42 mouse cellular contexts compared by ENCODE assay signal in genomic region chr6:120095096-120095495, GRCm38 (mm10). TPM values are rescaled to one million over a fixed set of nuclear protein-coding genes. Genes with fewer than 3 reads are reported as not detected.
"Had no signal": no experiment of that assay in that cellular context is flagged by ENCODE, and none has a peak within 500 bp of the region (broad histone marks: within the 10 kb centered on the region; RNA-seq: fewer than 3 reads in every experiment).

No protein-coding gene starts in this region.

- H3K4me1 ChIP-seq: heart, embryonic 15.5 days; hindbrain, embryonic 12.5 days; hindbrain, embryonic 15.5 days; intestine, embryonic 15.5 days; kidney, embryonic 15.5 days had no signal

- H3K27ac ChIP-seq: heart, embryonic 13.5 days; heart, embryonic 15.5 days; hindbrain, embryonic 10.5 days; hindbrain, embryonic 12.5 days; hindbrain, embryonic 13.5 days; hindbrain, embryonic 14.5 days; hindbrain, embryonic 15.5 days; hindbrain, postnatal 0 days; intestine, embryonic 15.5 days; kidney, embryonic 15.5 days; kidney, postnatal 0 days; layer of hippocampus, adult 2 months; left cerebral cortex, adult 2 months had no signal

- H3K9me3 ChIP-seq: heart, embryonic 12.5 days; heart, embryonic 13.5 days; heart, embryonic 15.5 days; hindbrain, embryonic 10.5 days; hindbrain, embryonic 12.5 days; hindbrain, embryonic 13.5 days; hindbrain, embryonic 15.5 days; intestine, embryonic 15.5 days; kidney, embryonic 15.5 days had no signal

- H3K27me3 ChIP-seq: heart, embryonic 12.5 days; heart, embryonic 13.5 days; heart, embryonic 15.5 days; hindbrain, embryonic 12.5 days; hindbrain, embryonic 13.5 days; hindbrain, embryonic 15.5 days; intestine, embryonic 15.5 days; kidney, embryonic 15.5 days had no signal

- H3K36me3 ChIP-seq: heart, embryonic 12.5 days; heart, embryonic 13.5 days; heart, embryonic 15.5 days; hindbrain, embryonic 10.5 days; hindbrain, embryonic 12.5 days; hindbrain, embryonic 13.5 days; hindbrain, embryonic 15.5 days; intestine, embryonic 15.5 days; kidney, embryonic 15.5 days had no signal

- H3K9ac ChIP-seq: heart, embryonic 12.5 days; heart, embryonic 13.5 days; heart, embryonic 15.5 days; hindbrain, embryonic 12.5 days; hindbrain, embryonic 13.5 days; hindbrain, embryonic 14.5 days; hindbrain, embryonic 15.5 days; intestine, embryonic 15.5 days; kidney, embryonic 15.5 days had no signal

- H3K4me2 ChIP-seq: heart, embryonic 11.5 days; heart, embryonic 12.5 days; heart, embryonic 13.5 days; heart, embryonic 15.5 days; hindbrain, embryonic 12.5 days; hindbrain, embryonic 13.5 days; hindbrain, embryonic 14.5 days; hindbrain, embryonic 15.5 days; intestine, embryonic 15.5 days; kidney, embryonic 15.5 days had no signal

- H3K4me3 ChIP-seq: heart, embryonic 12.5 days; heart, embryonic 13.5 days; heart, embryonic 15.5 days; hindbrain, embryonic 10.5 days; hindbrain, embryonic 12.5 days; hindbrain, embryonic 13.5 days; hindbrain, embryonic 15.5 days; intestine, embryonic 15.5 days; kidney, embryonic 15.5 days; layer of hippocampus, adult 2 months; left cerebral cortex, adult 2 months had no signal

- DNase-seq: heart, postnatal 10 days; heart, postnatal 14 days; heart, postnatal 36 days; heart, postnatal 4 days; kidney, adult 11 months; kidney, adult 18-20 months; kidney, adult 2 months; kidney, adult 8-10 months; kidney, adult 9 months; kidney, postnatal 10 days; kidney, postnatal 14 days; kidney, postnatal 25 days; kidney, postnatal 36 days; kidney, postnatal 4 days; layer of hippocampus, adult 9-11 months; layer of hippocampus, postnatal 36 days had no signal

RNA-seq across cellular contexts. Expression of gene Ninj2, which starts 1.9 kb away (rescaled TPM):
- total RNA-seq: heart, postnatal 10 days; heart, postnatal 14 days; heart, postnatal 25 days; heart, postnatal 36 days; heart, postnatal 4 days; hematopoietic stem cell, adult 5-6 weeks; hindbrain, postnatal 0 days had no signal
- polyA plus RNA-seq: heart, embryonic 11.5 days; heart, embryonic 12.5 days; heart, embryonic 13.5 days; heart, embryonic 14.5 days; heart, embryonic 16.5 days; heart, postnatal 0 days; hindbrain, embryonic 10.5 days; hindbrain, embryonic 11.5 days; hindbrain, embryonic 12.5 days; hindbrain, embryonic 13.5 days; hindbrain, embryonic 14.5 days; hindbrain, embryonic 15.5 days; hindbrain, embryonic 16.5 days; hindbrain, postnatal 0 days; intestine, embryonic 14.5 days; intestine, embryonic 15.5 days; intestine, postnatal 0 days; kidney, adult 2 months; kidney, embryonic 14.5 days; kidney, embryonic 15.5 days; kidney, postnatal 0 days; large intestine, adult 2 months had no signal
